Mouse (Mus musculus): ENCODE data around the gene Btbd10.

Gene Btbd10

DNA sequence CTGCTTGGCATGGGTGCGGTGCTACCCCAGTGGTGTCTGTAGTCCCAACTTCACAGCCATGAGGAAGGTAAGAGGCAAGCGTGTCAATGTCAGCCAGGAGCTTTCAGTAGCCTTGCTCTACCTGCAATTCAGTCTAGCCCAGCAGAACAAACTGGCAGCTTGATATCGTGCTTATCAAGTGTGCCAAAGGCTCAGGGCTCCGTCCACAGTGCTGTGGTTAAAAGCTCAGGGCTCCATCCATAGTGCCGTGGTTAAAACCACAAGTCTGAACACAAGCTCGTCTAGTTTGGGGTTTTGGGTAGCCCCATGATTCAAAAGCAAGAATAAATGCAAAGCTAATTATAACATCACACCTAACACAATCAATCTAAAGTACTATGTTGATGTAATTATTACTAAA lies 74.6 kb downstream of the Btbd10 start:
- no peak for DNase-seq

DNA sequence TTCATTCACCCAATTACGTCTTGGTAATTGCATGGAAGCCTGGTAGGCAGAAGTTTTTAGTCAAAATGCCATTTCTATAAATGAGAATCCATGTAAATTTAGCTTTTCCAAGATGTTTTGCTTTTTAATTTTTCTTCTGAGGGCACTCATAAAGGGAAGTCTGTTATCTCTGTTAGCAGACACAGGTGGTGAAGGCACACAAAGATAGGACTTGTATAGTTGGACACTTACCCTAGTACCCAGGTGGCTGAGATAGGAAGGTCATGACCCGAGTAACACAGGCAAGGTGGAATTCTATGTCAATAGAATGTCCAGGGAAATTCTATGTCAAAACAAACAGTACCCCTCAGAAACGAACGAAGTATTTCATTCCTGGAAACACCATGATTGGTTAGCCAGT lies 77.0 kb downstream of the Btbd10 start:
- DNase-seq, result no peak

DNA sequence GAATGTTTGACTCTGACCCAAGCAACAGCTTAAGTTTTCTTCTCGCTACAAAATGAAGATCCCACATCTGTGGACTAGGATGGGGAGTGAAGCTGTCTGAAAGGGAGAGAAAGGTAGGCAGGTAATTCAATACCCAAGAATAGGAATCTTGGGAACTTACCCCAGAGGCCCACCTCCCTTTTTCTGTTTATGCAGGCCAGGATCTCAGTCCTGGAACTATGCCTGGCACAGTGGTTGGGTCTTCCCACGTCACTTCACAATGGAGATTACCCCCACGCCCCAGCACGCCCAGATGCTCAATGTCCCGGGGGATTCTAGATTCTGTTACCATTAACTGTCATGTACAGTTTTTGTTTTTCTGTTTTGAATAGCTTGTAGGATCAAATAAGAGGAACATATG lies 77.5 kb downstream of the Btbd10 start:
- DNase-seq, result no peak

DNA sequence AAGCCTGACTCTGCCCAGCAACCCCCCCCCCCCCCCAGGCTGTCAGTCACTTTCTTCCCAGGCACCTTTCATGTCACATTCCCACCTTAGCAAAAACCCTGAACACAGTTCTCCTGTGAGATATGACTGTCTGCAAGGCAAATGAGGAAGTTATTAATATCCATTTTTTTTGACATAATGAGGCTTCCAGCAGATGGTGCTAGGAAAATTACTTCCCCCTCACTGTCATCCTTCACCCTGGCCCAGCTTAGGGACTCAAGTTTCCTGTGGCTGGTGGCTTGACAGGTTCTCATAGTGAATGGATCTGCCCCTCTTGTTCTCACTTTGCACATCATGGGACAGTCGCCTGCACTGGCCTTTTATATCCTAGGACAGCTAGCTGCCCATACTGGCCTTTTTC lies 80.0 kb downstream of the Btbd10 start:
- DNase-seq, result no peak

DNA sequence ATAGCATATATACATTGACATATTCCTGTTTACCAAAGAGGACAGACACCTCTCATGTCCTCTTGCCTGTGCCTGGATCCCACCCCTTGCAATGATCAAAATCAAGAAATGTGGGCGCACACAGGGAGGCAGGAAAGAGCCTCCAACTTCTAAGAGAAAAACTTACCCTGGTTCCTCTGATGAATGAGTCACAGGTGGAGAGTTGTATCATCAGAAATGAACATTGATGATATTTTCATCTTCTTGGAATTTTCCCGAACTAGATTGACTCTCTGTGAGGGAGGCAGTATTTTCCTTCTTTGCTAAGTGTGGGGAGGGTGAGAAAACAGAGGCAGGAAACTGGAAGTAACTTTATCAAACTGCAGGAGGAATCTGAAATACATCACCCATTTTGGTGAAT lies 83.8 kb downstream of the Btbd10 start:
- no peak for DNase-seq

DNA sequence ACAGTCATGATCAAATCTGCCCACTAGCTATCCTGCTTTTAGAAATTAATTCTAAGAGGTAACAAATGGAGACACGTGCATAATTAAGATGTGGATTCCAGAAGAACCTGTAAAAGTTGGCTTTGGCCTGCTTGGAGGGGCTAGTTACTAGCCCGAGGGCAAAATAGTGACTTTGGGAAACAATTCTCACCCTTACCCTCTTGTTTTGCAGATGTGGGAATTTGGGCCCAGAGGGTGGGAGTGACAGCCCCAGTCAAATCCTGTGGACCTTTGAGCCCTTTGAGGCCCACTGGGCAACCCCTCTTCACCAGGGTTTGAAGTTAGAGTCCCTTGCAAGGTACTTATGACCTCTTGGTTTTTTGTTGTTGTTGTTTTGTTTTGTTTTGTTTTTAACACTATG lies 89.9 kb downstream of the Btbd10 start:
- no peak for DNase-seq

DNA sequence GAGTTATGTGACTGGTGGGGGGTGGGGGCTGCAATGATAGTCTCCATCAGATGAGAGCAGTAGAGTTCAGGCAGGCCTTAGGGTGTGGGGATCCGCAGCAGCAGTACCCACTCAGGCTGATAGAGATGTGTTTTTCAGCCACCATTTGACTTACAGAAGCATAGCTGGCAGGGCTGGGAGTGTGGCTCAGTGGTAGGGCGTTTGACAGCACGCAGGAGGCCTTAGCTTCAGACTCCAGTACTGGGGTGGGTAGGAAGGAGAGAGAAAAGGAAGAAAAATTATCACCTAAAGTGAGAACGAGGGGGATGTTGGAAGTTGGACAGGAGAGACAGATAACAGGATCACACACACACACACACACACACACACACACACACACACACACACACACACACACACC lies 90.7 kb downstream of the Btbd10 start:
- no peak for DNase-seq

DNA sequence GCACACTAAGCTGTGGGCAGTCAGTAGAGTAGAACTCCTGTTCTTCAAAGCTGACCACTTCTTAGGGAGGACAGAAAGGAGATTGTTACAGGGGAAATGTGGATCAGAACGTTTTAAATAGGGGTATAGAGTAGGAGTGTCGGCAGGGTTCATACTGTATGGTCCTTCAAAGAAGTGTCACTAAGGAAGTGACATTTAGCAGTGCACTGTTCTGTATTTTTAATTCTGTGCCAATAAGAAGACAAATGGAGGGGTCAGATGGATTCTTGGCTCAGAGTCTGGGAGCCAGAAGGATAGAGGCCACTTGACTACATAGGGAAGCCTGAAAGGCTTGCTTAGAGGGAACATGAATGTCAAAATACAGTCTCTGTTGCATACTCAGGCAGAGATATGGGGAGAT lies 91.9 kb downstream of the Btbd10 start:
- DNase-seq, result no peak

DNA sequence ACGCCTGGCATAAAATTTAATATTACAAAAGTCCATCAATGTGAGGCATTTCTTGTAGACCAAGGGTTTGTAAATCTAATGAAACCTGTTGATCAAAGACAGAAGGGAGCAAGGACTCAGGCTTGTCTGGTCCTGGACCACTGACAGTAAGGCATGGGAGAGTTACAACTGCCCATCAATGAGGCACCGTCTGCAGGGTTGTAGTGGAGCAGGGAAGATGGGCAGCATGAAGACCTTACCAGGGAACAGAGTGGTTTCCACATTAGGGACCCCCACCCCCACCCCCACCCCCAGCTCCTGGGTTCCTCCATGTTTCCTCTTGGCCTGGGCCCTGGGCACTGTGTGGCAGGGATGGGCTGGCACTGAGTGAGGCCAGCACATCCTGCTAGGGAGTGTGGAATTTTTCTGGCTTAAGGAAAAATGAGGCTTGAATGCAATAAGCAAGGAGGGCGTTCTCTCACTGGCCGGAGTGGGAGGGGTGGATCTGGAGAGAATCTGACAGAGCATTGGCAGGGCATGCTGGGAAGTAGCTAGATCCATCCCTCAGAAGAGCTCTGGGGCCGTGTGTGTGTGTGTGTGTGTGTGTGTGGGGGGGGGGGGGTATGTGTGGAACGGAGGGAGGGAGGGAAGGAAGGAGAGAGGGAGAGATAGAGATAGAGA lies 96.7 kb downstream of the Btbd10 start:
- DNase-seq, result no peak

DNA sequence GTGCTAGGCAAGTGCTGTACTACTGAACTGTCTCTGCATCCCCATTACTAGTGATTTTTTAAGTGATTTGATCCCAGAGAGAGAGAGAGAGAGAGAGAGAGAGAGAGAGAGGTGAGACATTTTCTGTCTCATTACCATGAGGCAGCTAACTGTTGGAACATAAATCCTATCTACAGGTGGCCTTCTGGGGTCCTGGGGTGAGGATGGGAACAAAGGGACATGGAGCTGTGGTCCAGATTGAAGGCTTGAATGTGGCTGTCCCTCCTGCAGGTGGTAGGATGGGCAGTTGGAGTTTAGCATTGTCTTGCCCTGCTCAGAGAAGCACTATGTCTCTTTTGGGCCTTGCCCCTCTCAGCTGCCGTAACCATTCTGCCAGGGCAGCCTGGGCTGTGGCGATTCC lies 98.2 kb downstream of the Btbd10 start:
- DNase-seq, result no peak

DNA sequence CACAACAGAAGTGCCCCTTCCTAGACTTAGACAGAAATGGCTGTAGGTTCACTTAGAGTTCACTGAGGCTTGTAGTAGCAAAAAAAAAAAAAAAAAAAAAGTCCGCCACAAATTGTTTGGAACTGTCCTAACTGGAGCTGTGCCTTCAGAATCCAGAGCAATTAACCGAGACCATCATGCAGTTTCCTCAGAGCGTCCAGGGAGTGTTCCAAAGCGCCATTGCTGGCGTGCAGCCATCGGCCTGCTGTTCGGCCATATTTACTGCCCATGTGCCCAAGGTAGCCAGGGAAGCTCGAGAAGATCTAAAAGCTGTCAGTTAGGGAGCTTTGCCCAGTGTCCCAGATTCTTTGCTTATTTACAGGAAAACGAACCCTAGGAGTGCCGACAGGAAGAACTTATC lies 98.6 kb downstream of the Btbd10 start:
- DNase-seq, result no peak

DNA sequence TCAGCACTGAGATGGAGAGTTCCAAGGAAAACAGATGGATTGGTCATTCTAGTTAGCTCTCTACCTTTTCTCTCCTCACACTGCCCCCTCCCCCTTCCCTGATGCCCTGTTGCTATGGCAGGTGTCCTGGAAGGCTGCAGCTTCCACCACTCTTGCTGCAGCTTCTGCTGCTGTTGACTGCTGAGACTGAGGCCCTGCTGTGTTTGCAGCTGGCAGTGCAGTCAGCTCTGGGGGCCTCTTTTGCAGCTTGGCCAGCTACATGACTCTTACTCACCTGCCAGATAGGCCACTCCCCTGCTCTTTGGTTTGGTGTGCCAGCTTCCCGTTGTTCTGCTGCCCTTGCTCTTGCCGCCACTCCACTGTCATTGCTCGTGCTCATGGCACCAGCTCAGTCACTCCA lies 99.3 kb downstream of the Btbd10 start:
- DNase-seq, result peak in 1 of 2 experiments; percentile 48

DNA sequence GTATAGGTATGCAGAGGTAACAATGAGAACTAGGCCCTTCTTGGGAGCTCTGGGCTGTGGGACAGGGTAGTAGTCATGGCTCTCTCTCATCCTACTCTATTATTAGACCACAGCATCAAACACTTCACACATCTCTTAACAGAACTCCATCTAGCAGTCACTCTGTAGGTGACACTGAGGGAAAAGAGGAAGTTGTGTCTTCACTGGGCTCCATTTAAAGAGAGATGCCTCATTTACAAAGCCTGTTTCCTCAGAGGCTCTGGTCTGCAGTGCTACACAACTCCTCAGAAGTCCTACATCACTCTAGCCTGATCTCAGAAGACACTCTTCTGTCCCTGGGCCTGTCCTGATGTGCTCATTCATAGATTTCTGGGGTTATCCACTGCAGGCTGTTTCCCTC lies 100.1 kb downstream of the Btbd10 start:
- DNase-seq, result no peak

DNA sequence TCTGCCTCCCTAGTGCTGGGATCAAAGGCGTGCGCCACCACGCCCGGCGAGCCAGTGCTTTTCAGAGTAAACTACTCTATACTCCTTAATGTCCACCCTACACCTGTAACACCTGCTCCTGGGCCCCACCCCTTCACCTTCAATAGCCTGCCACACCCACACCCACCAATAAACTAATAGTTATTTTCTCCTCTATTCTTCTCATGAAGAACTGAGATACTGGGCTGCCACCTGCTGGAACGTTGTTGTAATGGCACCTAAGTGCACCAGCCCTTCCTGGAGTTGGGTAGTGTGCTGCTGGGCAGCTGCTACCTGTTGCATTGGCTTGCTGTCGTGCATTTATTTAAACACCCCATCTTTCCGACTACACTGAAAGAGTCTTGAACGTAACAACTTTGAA lies 100.9 kb downstream of the Btbd10 start:
- peak; percentile 64 to 65 for DNase-seq
